Mouse (Mus musculus): ENCODE measurements around the gene Klrb1a. TPM values are rescaled to one million over a fixed set of nuclear protein-coding genes. Genes with fewer than 3 reads are reported as not detected.
"Not testable (repeated sequence)": the region's sequence is repeated elsewhere in the genome, so short reads cannot be mapped to it uniquely, and the experiment has no call there.

Klrb1a gene
- polyA plus RNA-seq (2012; rRNA removed): 0.03 and 0.11 TPM in 2 replicates
- 0.14 and 0.55 TPM in 2 replicates for polyA plus RNA-seq (2014; fragmentation: Nextera tagmentation; extraction: Ambion mirVana)

- not testable (repeated sequence) for ATAC-seq (ENCODE audit: insufficient read depth)
Measured at GRCm38 (mm10) chr6:128623433-128623832, at the start of gene Klrb1a. Gene Klrb1a, minus strand, starts transcription at chr6:128623533.

GRCm38 (mm10) chr6:128669936-128670335 lies 46.6 kb upstream of the Klrb1a start:
- DNase-seq (ENCODE audit: low read depth in 3 of 3, low spot score in 3 of 3) (no peak), ATAC-seq (ENCODE audit: insufficient read depth) (no peak)
- no peaks in the 10 kb centered on the region for H3K36me3 ChIP-seq (replicated peaks; ENCODE audit: control insufficient read depth, insufficient read depth, low read depth)
- H3K27ac ChIP-seq: no peak overlapping the region
- no peaks in the 10 kb centered on the region for H3K27me3 ChIP-seq (ENCODE audit: control insufficient read depth, insufficient read depth, low read length)
- no peaks in the 10 kb centered on the region for H3K9me3 ChIP-seq (ENCODE audit: control insufficient read depth, low read length)
- H3K4me2 ChIP-seq (ENCODE audit: low read depth): no peak overlapping the region
- TF ChIP-seq EP300 (IDR thresholded peaks at IDR 0.05; ENCODE audit: low read depth): no peak
- TF ChIP-seq CTCF (IDR thresholded peaks at IDR 0.05; ENCODE audit: low read depth): no peak
- WGBS (ENCODE audit: insufficient replicate concordance): 39% methylated on average over 4 of the region's 4 CpGs
- no peaks in the 10 kb centered on the region for H3K4me1 ChIP-seq (replicated peaks; ENCODE audit: control insufficient read depth in 2 of 2, insufficient read depth in 2 of 2, low read length in 1 of 2)
- H3K4me3 ChIP-seq (ENCODE audit: insufficient read depth in 1 of 2, low read depth in 2 of 2, low read length in 2 of 2): no peak overlapping the region
- no peak overlapping the region for H3K9ac ChIP-seq (replicated peaks)

More at GRCm38 (mm10) chr6:128623433-128623832, at the start of gene Klrb1a:
- H3K9me3 ChIP-seq (ENCODE audit: control insufficient read depth, low read length); H3K4me2 ChIP-seq (ENCODE audit: low read depth); H3K4me1 ChIP-seq (replicated peaks; ENCODE audit: control insufficient read depth in 2 of 2, insufficient read depth in 2 of 2, low read length in 1 of 2); H3K4me3 ChIP-seq (ENCODE audit: insufficient read depth in 1 of 2, low read depth in 2 of 2, low read length in 2 of 2); H3K9ac ChIP-seq (replicated peaks); H3K27me3 ChIP-seq (ENCODE audit: control insufficient read depth, insufficient read depth, low read length); H3K27ac ChIP-seq; H3K36me3 ChIP-seq (replicated peaks; ENCODE audit: control insufficient read depth, insufficient read depth, low read depth); DNase-seq (ENCODE audit: low read depth in 3 of 3, low spot score in 3 of 3): not testable (repeated sequence)
- 75% methylated on average over 5 of the region's 5 CpGs for WGBS (ENCODE audit: insufficient replicate concordance)

GRCm38 (mm10) chr6:128662206-128662605 lies 38.9 kb upstream of the Klrb1a start, which contains the start of gene Clec2h:
Gene Clec2h, plus strand, starts transcription at chr6:128662385.
- Histone ChIP-seq H3K27me3 (ENCODE audit: control insufficient read depth, insufficient read depth, low read length) (no peaks in the 10 kb centered on the region), H3K9me3 (ENCODE audit: control insufficient read depth, low read length) (no peaks in the 10 kb centered on the region), H3K9ac (replicated peaks) (no peak within 1 kb of the TSS), H3K4me1 (replicated peaks; ENCODE audit: control insufficient read depth in 2 of 2, insufficient read depth in 2 of 2, low read length in 1 of 2) (no peaks in the 10 kb centered on the region), H3K4me3 (ENCODE audit: insufficient read depth in 1 of 2, low read depth in 2 of 2, low read length in 2 of 2) (no peak within 1 kb of the TSS), H3K4me2 (ENCODE audit: low read depth) (no peak within 1 kb of the TSS), H3K27ac (no peak within 1 kb of the TSS), H3K36me3 (replicated peaks; ENCODE audit: control insufficient read depth, insufficient read depth, low read depth) (no peaks in the 10 kb centered on the region)
- TF ChIP-seq CTCF (IDR thresholded peaks at IDR 0.05; ENCODE audit: low read depth): 0 out of 2 replicates have a peak, but pooled peaks have one; percentile 9
- no peak for TF ChIP-seq EP300 (IDR thresholded peaks at IDR 0.05; ENCODE audit: low read depth)
- ATAC-seq (ENCODE audit: insufficient read depth): no peak
- WGBS (ENCODE audit: insufficient replicate concordance): 3% methylated on average over 1 of the region's 1 CpGs
- DNase-seq (ENCODE audit: low read depth in 3 of 3, low spot score in 3 of 3): no peak

GRCm38 (mm10) chr6:128661249-128661648 lies 37.9 kb upstream of the Klrb1a start:
- no peaks in the 10 kb centered on the region for H3K36me3 ChIP-seq (replicated peaks; ENCODE audit: control insufficient read depth, insufficient read depth, low read depth)
- no peak overlapping the region for H3K4me2 ChIP-seq (ENCODE audit: low read depth)
- H3K4me1 ChIP-seq (replicated peaks; ENCODE audit: control insufficient read depth in 2 of 2, insufficient read depth in 2 of 2, low read length in 1 of 2): no peaks in the 10 kb centered on the region
- H3K9ac ChIP-seq (replicated peaks): no peak overlapping the region
- ATAC-seq (ENCODE audit: insufficient read depth) (no peak), DNase-seq (ENCODE audit: low read depth in 3 of 3, low spot score in 3 of 3) (no peak)
- H3K27ac ChIP-seq: no peak overlapping the region
- 73% methylated on average over 1 of the region's 1 CpGs for WGBS (ENCODE audit: insufficient replicate concordance)
- no peaks in the 10 kb centered on the region for H3K27me3 ChIP-seq (ENCODE audit: control insufficient read depth, insufficient read depth, low read length)
- no peak for TF ChIP-seq EP300 (IDR thresholded peaks at IDR 0.05; ENCODE audit: low read depth)
- TF ChIP-seq CTCF (IDR thresholded peaks at IDR 0.05; ENCODE audit: low read depth): no peak
- no peak overlapping the region for H3K4me3 ChIP-seq (ENCODE audit: insufficient read depth in 1 of 2, low read depth in 2 of 2, low read length in 2 of 2)
- no peaks in the 10 kb centered on the region for H3K9me3 ChIP-seq (ENCODE audit: control insufficient read depth, low read length)

- TF ChIP-seq EP300 (IDR thresholded peaks at IDR 0.05; ENCODE audit: low read depth): no peak
- no peak for TF ChIP-seq CTCF (IDR thresholded peaks at IDR 0.05; ENCODE audit: low read depth)
- Histone ChIP-seq H3K27ac (no peak overlapping the region), H3K4me1 (replicated peaks; ENCODE audit: control insufficient read depth in 2 of 2, insufficient read depth in 2 of 2, low read length in 1 of 2) (peaks cover 0 to 8% of the 10 kb centered on the region in 2 experiments; a peak in 2 of 4 replicates), H3K4me2 (ENCODE audit: low read depth) (no peak overlapping the region), H3K9me3 (ENCODE audit: control insufficient read depth, low read length) (no peaks in the 10 kb centered on the region), H3K4me3 (ENCODE audit: insufficient read depth in 1 of 2, low read depth in 2 of 2, low read length in 2 of 2) (no peak overlapping the region), H3K36me3 (replicated peaks; ENCODE audit: control insufficient read depth, insufficient read depth, low read depth) (no peaks in the 10 kb centered on the region), H3K27me3 (ENCODE audit: control insufficient read depth, insufficient read depth, low read length) (no peaks in the 10 kb centered on the region), H3K9ac (replicated peaks) (no peak overlapping the region)
- peak; percentile 33; the same call in 1 of the 2 replicates for ATAC-seq (ENCODE audit: insufficient read depth)
- no peak for DNase-seq (ENCODE audit: low read depth in 3 of 3, low spot score in 3 of 3)
- WGBS (ENCODE audit: insufficient replicate concordance): 69% methylated on average over 1 of the region's 1 CpGs
Measured at GRCm38 (mm10) chr6:128652938-128653337, 29.6 kb upstream of the Klrb1a start.

GRCm38 (mm10) chr6:128650827-128651226 lies 27.5 kb upstream of the Klrb1a start:
- H3K9ac ChIP-seq (replicated peaks); H3K4me2 ChIP-seq (ENCODE audit: low read depth); ATAC-seq (ENCODE audit: insufficient read depth); H3K9me3 ChIP-seq (ENCODE audit: control insufficient read depth, low read length); DNase-seq (ENCODE audit: low read depth in 3 of 3, low spot score in 3 of 3); H3K27me3 ChIP-seq (ENCODE audit: control insufficient read depth, insufficient read depth, low read length); H3K27ac ChIP-seq; H3K36me3 ChIP-seq (replicated peaks; ENCODE audit: control insufficient read depth, insufficient read depth, low read depth); H3K4me3 ChIP-seq (ENCODE audit: insufficient read depth in 1 of 2, low read depth in 2 of 2, low read length in 2 of 2); H3K4me1 ChIP-seq (replicated peaks; ENCODE audit: control insufficient read depth in 2 of 2, insufficient read depth in 2 of 2, low read length in 1 of 2): not testable (repeated sequence)
- WGBS (ENCODE audit: insufficient replicate concordance): 76% methylated on average over 4 of the region's 7 CpGs

All from liver, embryonic 14.5 days (tissue).